Comparison of ENCODE assay signal across 12 mouse cellular contexts in genomic region chr6:63547741-63548140, GRCm38 (mm10).
"Had no signal": no experiment of that assay in that cellular context is flagged by ENCODE, and none has a peak within 500 bp of the region (broad histone marks: within the 10 kb centered on the region; RNA-seq: fewer than 3 reads in every experiment).

No protein-coding gene starts in this region.

- DNase-seq: lung, adult 18-20 months; lung, embryonic 14.5 days; lung, postnatal 10 days; lung, postnatal 4 days; midbrain, embryonic 14.5 days; retina, postnatal 1 day; right cerebral cortex, adult 18-20 months; right cerebral cortex, postnatal 25 days; right cerebral cortex, postnatal 4 days; thymus, adult 18-20 months; thymus, postnatal 14 days; thymus, postnatal 36 days had no signal
